Mouse (Mus musculus) cerebellum, adult 9-10 months (tissue): ENCODE data around the gene Nipal3.
A peak's percentile ranks its signal among the peaks of the same experiment; 100 is the strongest.

Experiments used
- DNase-seq: peaks from one replicate; pipeline ENCODE4 v3.0.0; 2022

Gene Nipal3

DNA sequence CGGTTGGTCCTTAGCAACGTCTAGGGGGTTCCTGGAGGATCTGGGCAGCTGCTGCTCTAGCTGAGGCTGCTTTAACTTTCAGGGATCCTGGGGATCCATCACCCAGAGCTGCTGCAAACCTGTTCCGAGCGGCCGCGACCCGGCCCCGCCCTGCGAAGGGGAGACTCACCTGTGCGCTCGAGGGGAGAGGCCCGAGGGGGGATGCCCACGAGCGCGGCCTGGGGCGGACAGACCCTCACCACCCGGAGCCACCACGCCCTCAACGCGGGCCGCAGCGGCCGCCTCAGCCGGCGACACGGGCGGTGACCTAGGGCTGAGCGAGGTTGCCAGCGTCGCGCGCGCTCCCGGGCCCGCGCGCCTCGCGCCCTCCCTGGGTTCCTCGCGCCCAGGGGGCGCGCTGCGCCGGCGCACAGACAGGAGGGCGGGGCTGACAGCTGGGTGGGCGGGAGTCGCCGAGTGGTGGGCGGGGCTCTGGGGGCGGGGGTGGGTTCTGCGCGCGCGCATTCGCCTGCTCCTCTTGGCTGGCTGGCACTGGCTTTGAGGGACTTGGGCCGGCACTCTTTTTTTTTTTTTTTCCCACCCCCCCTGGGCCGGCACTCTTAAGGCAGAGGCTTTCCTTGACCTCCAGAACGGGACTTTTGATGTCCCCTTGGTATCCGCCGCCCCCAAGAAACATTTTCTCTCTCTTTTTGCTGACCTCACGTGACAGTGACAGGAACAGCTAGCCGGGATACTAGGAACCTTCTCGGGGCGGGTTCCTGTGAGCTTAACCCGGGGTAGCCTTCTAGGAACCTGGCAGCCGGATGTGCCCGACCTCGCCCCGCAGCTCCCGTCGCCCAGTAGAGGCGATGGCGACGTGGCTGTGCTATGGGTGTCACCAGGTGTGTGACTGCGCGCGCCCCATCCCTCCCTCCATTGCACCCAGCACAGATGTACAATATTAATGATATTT, 61.1 kb downstream of the Nipal3 start, which contains the start of gene Rcan3:
TSS of gene Rcan3 (minus strand) at position 411 of the 952 bp plus-strand sequence.
- peak; percentile 76 for DNase-seq

DNA sequence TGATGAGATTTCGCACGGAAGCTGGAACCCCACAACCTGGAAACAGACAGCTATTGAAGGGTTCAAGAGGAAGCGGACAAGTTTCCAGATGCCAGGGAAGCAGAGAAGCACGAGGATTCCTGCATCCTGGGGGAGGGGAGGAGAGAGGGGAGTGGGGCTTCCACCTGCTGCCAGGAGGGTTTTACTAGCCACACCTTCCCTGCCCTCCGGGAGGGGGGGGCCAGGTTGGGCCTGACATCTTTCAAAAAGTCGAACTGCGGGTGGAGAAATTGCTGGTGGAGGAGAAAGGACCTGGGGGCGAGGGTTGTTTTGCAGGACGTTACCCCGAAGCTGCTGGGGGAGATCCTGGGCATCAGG, 61.8 kb downstream of the Nipal3 start:
- peak; percentile 63 for DNase-seq

DNA sequence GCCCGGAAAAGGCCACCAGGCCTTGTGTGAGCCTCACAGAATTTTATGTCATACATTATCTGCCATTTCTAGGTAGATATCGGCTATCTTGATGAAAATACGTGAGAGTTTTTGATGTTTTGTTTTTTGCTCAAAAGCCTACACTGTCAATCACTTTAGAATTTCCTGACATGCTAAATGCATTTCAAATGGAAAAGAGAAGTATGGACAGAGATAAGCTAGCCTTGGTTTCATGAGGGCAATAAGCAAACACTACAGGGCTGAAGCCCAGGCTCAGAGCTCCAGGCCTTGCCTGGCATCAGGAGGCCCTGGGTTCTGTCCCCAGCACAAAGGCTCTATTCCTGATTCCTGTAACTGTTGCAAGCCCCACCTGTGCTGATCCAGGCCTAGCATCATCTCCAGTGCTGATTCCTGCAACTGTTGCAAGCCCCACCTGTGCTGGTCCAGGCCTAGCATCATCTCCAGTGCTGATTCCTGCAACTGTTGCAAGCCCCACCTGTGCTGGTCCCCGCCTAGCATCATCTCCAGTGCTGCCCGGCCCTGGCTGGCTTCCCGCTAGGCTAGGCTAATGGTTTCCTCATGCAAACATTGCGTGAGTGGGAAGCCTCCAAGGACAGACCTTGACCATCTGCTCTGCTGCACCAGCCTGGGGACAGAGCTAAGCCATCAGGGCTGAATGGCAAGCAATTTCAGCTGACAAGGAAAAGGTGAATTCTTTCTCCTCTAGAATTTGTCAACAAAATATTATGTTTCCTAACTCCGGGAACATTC, 64.7 kb downstream of the Nipal3 start:
- DNase-seq = peak; percentile 87

DNA sequence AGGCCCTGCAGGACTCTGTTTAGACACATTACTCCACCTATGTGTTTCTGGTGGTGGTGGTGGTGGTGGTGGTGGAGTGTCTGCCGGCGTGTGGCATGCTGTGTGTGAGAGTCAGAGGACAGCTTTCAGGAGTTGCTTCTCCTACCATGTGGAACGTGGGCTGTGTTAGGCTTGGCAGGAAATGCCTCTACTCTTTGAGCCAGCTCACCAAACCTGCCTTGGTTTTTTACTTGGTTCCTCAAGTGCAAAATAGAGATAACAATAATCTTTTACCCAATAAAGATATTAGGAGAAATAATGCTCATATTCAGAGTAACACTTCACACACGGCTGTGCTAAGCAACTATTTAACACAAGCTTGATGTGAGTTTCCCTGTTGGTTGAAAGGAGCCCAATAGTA, 65.5 kb downstream of the Nipal3 start:
- DNase-seq = no peak

DNA sequence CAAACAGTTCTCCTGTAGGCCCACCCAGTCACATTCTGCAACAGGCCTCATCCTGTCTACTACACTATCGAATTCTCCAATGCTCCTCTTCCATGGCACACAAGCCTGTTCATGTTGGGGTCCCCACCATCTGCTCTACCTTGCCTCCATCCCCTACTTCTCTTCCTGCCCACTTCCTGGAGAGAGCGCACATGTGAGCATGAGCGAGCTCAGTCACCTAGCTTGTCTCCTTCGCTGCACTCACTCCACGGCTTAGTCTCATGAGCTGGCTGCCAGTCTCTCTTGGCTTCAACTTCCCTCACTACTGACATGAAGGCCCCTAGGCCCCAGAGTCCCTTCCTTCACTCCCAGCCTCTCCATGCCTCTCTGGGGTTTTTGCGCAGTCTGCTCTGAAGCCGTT, 68.3 kb downstream of the Nipal3 start:
- DNase-seq = no peak

DNA sequence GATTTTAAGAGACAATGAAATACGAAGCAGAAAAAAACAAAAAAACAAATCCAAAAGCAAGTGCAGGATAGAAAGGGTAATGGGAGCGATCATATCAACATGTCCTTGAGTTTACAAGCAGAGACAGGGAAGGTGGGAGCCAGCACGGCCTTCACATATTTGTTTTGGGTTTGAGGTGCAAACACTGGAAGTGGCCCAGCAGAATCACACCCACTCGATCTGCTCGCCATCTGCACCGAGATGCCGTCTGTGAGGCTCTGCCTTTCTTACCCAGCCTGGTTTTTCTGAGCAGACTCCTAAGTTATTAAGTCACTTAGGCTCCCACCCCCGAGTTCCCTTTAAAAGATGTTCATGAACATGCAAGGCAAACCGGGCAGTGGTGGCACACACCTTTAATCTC, 69.2 kb downstream of the Nipal3 start:
- DNase-seq = peak; percentile 75

DNA sequence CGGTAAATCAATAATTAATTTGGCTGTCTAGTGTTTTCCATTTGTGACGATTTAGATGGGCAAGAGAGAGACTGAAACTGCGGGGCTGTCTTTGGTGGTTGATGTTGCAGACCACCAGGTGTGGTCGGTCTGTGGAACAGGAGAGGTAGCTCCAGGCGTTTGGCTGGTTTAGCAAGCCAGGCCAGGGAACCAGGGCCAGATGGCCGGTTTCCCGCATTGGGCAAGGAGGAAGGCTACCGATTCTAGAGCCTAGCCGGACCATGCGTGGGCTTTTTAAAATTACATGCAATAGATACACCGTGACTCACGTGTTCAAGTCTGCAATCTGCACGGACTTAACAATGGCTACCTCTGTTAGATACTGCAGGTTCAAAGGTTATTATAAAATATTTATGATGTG, 73.9 kb downstream of the Nipal3 start:
- peak; percentile 62 for DNase-seq

DNA sequence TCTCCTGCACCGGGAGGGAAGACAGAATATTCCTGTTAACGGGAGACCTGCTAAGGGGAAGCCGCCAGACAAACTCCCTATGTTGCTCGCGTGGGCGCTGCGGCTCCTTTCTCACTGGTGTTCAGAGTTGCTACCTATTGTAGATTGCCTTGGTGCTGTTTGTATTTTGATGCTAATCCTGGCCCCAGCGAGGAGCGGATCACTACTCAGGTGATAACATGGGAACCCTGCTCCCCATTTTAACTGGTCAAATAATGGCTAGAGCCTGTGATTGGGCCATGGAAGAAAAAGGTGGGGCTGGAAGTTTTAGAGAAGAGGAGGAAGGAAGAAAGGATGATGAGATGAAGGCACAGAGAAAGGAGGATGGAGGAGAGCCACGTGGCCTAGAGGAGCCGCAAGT, 74.4 kb downstream of the Nipal3 start:
- no peak for DNase-seq

DNA sequence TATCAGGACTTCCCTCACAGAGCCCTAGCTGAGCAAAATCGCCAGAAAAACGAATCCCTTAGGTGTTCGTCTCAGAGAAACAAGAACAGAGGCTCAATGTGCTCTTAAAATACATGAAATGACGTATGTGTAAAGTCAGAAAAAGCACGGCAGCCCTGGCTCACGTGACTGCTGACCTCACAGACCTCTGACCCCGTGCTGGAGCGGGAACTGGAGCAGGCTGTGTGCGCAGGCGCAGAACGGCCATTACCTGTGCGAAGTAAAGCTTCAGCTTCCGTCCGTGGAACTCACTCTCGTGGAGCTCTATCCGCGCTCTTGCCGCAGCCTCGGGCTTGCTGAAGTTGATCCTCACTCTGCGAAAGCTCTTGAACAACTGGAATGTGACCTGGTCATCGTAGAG, 74.8 kb downstream of the Nipal3 start:
- DNase-seq = peak; percentile 13

DNA sequence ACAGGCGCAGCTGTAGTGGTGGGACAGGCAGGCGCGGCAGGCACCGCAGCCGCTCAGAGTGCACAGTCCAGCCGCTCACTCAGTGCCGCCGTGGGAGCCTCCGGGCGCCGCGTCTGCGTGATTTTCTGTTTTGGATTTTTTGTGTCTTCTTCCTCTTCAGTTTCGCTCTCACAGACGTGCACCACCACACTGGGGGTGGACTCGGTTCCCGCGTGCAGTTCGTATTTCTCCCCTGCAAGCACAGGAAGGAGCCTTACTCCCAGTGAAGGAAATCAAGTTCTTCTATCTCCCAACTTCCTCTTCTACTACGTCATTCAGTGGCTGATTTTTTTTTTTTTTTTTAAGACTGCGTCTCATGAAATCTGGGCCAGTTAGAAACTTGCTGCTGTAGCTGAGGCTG, 78.5 kb downstream of the Nipal3 start:
- DNase-seq = no peak

DNA sequence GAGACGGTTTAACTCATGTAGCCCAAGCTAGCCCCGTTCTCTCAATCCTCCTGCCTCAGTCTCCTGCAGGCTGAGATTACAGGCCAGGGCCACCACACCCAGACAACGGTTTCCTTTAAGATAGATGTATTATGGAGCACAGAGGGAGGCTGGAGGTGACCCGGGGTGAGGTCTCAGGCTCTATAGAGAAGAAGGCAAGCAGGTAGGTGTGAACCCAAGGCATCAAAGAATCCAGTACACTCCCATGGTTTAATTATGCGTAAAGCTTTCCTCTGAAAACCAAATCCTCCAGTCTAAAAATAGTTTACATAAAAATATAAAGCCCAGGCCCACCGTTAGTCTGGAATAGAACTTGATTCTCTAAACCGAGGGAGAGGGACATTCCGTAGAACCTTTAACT, 81.3 kb downstream of the Nipal3 start:
- no peak for DNase-seq

DNA sequence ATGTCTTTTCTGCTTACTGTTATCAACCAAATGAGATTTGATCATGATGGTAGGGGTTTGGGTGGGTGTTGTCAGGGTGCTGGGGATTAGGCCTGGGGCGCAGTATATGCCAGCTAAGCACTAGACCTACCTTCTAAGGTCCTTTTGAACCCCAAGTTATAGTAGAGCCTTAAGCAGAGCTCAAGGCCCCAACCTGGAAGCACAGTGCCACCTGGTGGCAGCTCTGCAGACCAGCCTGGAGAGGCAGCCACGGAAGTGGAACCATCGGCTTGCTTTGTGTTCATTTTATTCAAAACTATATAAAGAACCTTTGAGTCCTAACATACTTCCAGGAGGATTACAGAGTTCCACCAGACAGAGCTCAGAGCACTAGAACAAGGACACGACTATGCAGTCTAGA, 83.2 kb downstream of the Nipal3 start:
- DNase-seq = peak; percentile 28

DNA sequence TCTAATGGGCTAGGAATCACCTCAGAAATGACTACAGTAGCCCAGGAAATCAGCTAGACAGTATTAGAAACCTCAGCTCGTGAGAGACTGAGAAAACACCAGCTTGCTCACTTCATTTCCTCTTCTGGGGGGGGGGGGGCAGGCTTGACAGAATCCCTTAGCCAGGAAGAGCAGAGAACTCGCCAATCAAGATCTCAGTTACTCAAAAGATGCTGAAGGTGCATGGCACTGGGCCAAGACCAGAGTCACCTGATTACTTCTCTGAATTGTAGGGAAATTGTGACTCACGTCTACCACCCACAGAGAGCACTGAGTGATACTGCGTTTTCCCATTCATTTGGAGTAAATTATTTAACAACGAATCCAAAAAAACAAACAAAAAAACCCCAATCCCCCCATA, 88.7 kb downstream of the Nipal3 start:
- no peak for DNase-seq

DNA sequence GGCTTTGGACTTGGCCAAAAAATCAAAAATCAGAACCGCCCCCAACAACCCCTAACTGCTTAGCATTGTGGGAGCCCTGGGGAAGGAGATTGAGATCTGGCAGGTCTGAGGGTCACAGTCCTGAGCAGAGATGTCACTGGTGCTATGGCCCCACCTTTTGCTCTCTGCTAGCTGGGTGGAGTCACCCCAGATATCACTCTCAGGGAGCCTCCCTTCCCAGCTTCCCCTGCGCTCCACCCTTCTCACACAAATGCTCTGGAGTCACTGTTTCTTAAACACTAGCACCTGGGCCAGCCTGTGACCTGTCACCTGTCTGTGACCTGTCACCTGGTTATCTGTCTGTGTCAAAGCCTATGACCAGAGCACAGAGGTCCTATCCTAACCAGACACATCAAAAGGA, 89.9 kb downstream of the Nipal3 start:
- no peak for DNase-seq

DNA sequence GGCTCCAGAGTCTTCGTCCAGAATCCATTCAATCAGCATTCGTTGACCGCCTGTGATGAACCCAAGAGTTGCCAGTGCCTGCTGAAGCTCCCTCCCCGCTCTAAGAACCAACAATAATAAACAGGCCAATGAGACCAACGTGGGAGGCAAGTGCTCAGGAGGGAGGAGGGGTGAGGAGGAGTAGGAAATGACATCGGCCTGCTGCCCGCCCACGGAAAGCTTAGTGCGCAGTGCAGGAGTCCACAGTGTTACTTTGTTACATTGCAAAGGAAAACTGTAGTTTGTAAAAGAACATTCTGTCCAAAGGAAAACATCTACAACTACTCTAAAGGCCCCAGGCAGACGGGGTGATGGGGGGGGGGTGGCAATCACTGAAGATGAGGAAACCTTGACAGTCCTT, 90.8 kb downstream of the Nipal3 start:
- DNase-seq = no peak

DNA sequence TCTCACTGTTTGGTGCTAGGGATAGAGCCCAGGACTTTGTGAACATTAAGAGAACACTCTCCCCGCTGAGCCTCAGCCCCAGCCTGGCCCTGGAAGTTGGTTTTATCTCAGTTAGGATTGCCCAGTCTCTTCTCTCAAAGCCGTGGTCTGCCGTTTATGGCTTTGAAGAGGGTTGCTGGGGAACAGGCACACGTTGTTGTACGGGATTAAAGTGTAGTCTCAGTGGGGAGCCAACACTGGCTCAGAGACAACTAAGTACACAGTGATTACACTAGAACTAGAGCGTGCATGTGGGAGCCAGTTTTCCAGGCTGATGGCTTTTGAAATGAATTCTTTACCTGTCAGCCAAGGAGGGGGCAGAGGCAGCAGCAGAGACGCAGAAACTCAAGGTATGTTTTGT, 93.0 kb downstream of the Nipal3 start:
- no peak for DNase-seq

DNA sequence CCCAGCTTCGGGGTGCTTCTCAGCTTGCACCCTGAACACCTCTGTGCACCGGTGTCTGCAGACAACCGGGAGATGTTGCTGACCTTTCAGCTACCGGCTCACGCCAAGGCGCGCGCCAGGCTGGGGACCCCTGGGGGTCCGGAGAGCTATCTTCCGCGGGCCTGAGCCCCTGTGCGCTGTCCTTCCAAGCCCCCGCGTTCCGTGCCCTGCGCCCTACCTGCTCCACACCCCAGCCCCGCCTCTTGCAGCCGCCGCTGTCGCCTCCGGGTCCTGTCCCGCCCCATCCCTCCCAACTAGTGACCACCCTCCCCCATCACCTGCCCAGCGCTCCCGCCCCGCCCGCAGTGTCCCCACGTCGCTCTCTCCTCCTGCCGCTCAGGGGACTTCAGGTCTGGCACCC, 96.8 kb downstream of the Nipal3 start, which contains the start of gene Ncmap:
TSS of gene Ncmap (minus strand) at position 237 of the 400 bp plus-strand sequence.
- DNase-seq = no peak

DNA sequence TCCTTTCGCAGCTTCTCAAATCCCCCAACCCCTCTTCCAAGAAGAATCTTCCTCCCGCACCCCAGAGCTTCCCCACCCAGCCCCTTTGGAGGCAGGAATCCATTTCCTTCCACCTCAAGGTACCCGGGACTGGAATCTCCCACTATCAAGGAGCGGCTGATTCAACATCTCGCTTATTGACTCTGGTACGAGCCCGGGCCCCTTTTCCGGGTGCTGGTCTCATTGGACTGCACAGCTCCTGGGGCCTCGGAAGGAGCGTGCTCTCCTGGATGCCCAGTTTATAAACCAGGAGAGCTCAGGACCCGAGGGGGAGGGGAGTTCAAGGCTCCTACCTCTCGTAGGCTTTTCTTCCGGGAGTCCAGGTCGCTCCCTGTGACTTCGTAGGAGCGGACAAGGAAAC, 97.3 kb downstream of the Nipal3 start:
- DNase-seq = no peak

DNA sequence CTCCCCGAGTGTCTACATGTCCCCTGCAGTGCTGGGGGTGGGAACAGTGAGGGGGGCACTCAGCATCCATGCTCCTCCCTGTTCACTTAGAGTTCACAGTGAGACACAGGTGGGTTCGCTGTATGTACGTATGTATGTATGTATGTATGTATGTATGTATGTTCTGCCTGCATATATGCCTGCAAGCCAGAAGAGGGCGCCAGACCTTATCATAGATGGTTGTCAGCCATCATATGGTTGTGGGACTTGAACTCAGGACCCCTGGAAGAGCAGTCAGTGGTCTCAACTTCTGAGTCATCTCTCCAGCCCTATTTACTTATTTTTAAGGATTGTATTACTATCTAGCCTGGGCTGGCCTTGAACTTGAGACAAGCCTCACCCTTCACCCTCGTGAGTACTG, 98.5 kb downstream of the Nipal3 start:
- DNase-seq = no peak
